Mouse (Mus musculus): Measurements from ENCODE around the gene H2-T23. TPM values are rescaled to one million over a fixed set of nuclear protein-coding genes. Genes with fewer than 3 reads are reported as not detected.

Gene H2-T23
- polyA plus RNA-seq, 1 experiment, result 13.6 TPM

DNA sequence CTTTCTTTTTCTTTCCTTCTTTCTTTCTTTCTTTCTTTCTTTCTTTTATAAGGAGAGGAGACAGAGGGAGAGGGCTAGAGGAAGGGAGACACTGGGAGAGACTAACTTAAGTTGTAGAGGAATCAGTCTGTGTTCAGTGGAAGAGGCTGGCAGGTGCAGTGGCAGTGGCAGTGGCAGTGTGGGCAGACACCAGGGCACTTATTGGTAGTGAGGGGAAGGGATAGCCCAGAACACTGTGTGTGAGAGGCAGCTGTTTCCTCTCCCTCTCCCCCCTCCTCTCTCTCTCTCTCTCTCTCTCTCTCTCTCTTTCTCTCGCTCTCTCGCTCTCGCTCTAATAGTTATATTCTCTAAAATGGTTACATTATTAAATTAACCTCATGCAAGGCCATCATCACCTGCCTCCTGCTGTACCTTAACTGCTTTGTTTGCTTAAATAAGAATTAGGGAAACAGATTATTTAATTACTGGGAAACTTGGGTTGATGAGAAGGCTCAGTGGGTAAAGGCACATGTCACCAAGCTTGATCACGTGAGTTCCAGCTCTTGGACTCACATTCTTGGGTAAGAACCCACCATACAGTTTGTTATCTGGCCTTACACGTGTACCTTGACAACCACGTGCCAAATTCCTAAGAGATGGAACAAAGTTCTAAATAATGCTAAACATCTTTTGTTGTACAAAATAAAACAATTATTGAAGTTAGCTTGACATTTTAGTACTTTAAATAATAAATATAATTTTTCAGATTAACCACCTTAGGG, 33.9 kb downstream of the H2-T23 start:
- Histone ChIP-seq H3K4me3 (no peak overlapping the region), H3K27me3 (ENCODE audit: control insufficient read depth, insufficient read depth, insufficient read length) (no peaks in the 10 kb centered on the region), H3K79me2 (ENCODE audit: control insufficient read depth, insufficient read depth) (peaks cover 67% of the 10 kb centered on the region), H3K36me3 (ENCODE audit: control insufficient read depth, insufficient read depth) (no peaks in the 10 kb centered on the region), H3K4me2 (ENCODE audit: low read depth) (peak overlapping the region; percentile 35), H3ac (ENCODE audit: control insufficient read depth, insufficient read length) (no peak overlapping the region)
- TF ChIP-seq MAX (IDR thresholded peaks at IDR 0.05; ENCODE audit: low read depth) (no peak), USF1 (IDR thresholded peaks at IDR 0.05; ENCODE audit: low read depth) (peak; percentile 5), MYOD1 (IDR thresholded peaks at IDR 0.05; ENCODE audit: control insufficient read depth in 1 of 3, insufficient read length in 2 of 3, low read depth in 2 of 3) (peak in 2 of 3 experiments; percentile 26 to 83), MYOG (IDR thresholded peaks at IDR 0.05; ENCODE audit: control insufficient read depth in 1 of 3, insufficient read depth in 1 of 3, insufficient read length in 2 of 3, low read depth in 2 of 3) (peak; percentile 2 to 65 (median 7))

DNA sequence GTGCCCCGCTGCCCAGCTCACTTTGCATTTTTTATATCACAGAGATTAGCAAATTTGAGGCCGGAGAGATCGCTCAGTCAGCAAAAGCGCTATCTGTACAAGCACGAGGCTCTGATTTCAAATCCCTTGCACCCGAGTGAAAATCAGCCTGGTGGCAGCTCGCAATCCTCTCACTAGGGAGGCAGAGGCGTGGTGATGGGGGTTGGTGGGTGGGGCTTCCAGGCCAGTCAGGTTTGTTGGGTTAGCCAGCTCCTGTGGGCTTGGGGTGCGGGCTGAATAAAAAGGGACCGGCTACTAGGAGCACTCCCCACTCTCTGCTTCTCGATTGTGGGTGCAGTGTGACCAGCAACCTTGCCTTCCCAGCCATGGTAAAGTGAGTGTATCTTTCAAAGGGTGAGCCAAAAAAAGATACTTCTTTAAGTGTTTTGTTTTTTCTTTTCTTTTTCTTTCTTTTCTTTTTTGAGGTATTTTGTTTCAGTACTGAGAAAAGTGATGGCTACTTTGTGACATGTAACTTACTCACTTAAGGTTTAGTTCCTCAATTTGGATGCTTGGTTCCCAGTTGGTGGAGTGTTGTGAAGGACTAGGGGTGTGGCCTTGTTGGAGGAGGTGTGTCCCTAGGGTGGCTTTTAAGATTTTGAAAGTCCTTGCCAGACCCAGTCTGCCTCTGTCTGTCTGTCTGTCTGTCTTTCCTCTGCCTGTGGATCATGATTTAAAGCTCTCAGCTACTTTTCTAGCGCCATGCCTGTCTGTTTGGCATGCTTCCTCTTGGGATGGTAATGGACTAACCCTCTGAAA, 34.7 kb downstream of the H2-T23 start:
- Histone ChIP-seq H3K27me3 (ENCODE audit: control insufficient read depth, insufficient read depth, insufficient read length) (no peaks in the 10 kb centered on the region), H3K4me3 (no peak overlapping the region), H3K79me2 (ENCODE audit: control insufficient read depth, insufficient read depth) (peaks cover 59% of the 10 kb centered on the region), H3ac (ENCODE audit: control insufficient read depth, insufficient read length) (no peak overlapping the region), H3K36me3 (ENCODE audit: control insufficient read depth, insufficient read depth) (no peaks in the 10 kb centered on the region), H3K4me2 (ENCODE audit: low read depth) (peak overlapping the region; percentile 35)
- TF ChIP-seq TCF3 (IDR thresholded peaks at IDR 0.05; ENCODE audit: insufficient read length, low read depth), result no peak
- no peak for TF ChIP-seq REST (IDR thresholded peaks at IDR 0.05; ENCODE audit: insufficient read depth, insufficient read length)
- no peak for TF ChIP-seq SRF (IDR thresholded peaks at IDR 0.05; ENCODE audit: control insufficient read depth, insufficient read length, low read depth)
- no peak for TF ChIP-seq USF1 (IDR thresholded peaks at IDR 0.05; ENCODE audit: low read depth)
- no peak for TF ChIP-seq MAX (IDR thresholded peaks at IDR 0.05; ENCODE audit: low read depth)
- TF ChIP-seq E2F4 (IDR thresholded peaks at IDR 0.05; ENCODE audit: insufficient read depth), result no peak
- no peak for TF ChIP-seq TCF12 (IDR thresholded peaks at IDR 0.05; ENCODE audit: insufficient read depth, poor library complexity, severe bottlenecking)
- no peak for TF ChIP-seq CEBPB (IDR thresholded peaks at IDR 0.05; ENCODE audit: insufficient read depth, poor library complexity, severe bottlenecking)
- no peak for TF ChIP-seq MYOD1 (IDR thresholded peaks at IDR 0.05; ENCODE audit: control insufficient read depth in 1 of 3, insufficient read length in 2 of 3, low read depth in 2 of 3)
- TF ChIP-seq MYOG (IDR thresholded peaks at IDR 0.05; ENCODE audit: control insufficient read depth in 1 of 3, insufficient read depth in 1 of 3, insufficient read length in 2 of 3, low read depth in 2 of 3), result no peak
- no peak for TF ChIP-seq POLR2A (IDR thresholded peaks at IDR 0.05; ENCODE audit: insufficient read length, low read depth)
- TF ChIP-seq POLR2AphosphoS2 (IDR thresholded peaks at IDR 0.05; ENCODE audit: insufficient read length, low read depth), result no peak

DNA sequence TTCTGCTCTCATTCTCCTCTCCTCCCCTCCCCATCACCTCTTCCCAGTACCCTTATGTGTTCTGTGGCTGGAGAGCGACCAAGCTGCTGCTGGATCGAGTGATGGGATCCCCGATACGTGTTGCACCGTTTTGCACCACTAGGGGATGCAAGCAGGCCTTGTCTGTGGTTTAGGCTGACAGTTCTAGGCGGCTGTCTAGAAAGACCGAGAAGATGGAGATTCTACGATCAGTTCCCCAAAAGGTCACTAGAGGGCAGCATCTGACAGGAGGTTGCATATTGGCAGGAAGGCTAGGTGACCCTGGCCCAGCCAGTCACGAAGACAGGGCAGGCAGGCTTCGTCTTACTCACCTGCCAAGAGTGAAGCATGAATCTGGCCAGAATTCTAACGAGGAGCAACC, 35.7 kb downstream of the H2-T23 start:
- Histone ChIP-seq H3ac (ENCODE audit: control insufficient read depth, insufficient read length) (no peak overlapping the region), H3K36me3 (ENCODE audit: control insufficient read depth, insufficient read depth) (no peaks in the 10 kb centered on the region), H3K4me2 (ENCODE audit: low read depth) (peak overlapping the region; percentile 35), H3K4me3 (no peak overlapping the region), H3K27me3 (ENCODE audit: control insufficient read depth, insufficient read depth, insufficient read length) (no peaks in the 10 kb centered on the region), H3K79me2 (ENCODE audit: control insufficient read depth, insufficient read depth) (peaks cover 50% of the 10 kb centered on the region)
- TF ChIP-seq MYOD1 (IDR thresholded peaks at IDR 0.05; ENCODE audit: control insufficient read depth in 1 of 3, insufficient read length in 2 of 3, low read depth in 2 of 3), result peak in 1 of 3 experiments; percentile 17
- TF ChIP-seq CEBPB (IDR thresholded peaks at IDR 0.05; ENCODE audit: insufficient read depth, poor library complexity, severe bottlenecking), result no peak
- no peak for TF ChIP-seq USF1 (IDR thresholded peaks at IDR 0.05; ENCODE audit: low read depth)
- TF ChIP-seq SRF (IDR thresholded peaks at IDR 0.05; ENCODE audit: control insufficient read depth, insufficient read length, low read depth), result peak; percentile 27

DNA sequence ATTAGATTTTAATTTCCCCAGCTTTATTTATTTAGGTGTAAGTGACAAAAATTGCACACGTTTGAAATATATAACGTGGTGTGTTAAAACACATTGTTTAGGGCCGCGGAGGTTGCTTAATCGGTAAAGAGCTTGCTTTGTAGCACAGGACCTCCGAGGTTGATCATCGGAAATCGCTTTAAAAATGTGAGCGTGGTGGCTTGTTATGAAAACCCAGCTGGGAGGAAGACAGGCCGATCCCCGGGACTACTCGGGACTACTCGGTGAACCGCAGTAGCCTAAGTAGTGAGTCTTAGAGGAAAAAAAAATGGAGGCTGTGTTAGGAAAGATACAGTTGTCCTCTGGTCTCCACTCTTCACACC, 37.8 kb downstream of the H2-T23 start:
- TF ChIP-seq REST (IDR thresholded peaks at IDR 0.05; ENCODE audit: insufficient read depth, insufficient read length) (no peak), POLR2AphosphoS2 (IDR thresholded peaks at IDR 0.05; ENCODE audit: insufficient read length, low read depth) (no peak)
- H3ac ChIP-seq (ENCODE audit: control insufficient read depth, insufficient read length), result no peak overlapping the region

DNA sequence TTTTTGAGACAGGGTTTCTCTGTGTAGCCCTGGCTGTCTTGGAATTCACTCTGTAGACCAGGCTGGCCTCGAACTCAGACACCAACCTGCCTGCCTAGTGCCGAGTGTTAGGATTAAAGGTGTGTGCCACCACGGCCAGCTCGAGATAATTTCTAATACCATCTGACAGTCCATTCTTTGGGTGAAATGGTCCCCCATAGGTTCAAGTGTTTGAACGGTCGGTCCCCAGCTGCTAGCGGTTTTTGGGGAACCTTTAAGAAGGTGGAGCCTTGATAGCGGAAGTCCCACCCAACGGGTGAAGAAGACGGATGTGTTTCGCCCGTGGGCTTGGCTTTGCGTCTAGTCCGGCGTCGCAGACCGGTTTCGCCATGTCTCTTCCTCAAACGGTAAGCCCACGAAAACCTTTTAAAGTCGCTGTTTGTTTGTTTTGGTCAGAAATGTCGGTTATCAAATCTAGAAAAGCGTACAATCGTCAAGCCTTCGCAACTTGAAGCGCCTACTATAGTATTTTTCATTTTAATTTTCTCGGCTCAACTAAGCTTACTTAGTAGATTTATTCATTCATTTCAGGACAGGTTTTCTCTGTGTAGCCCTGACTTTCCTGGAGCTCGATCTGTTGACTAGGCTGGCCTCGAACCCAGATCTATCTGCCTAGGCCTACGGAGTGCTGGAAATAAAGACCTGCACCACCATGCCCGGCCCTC, 38.3 kb downstream of the H2-T23 start:
- Histone ChIP-seq H3K4me3 (peak overlapping the region; percentile 74), H3K27me3 (ENCODE audit: control insufficient read depth, insufficient read depth, insufficient read length) (no peaks in the 10 kb centered on the region), H3ac (ENCODE audit: control insufficient read depth, insufficient read length) (no peak overlapping the region), H3K4me2 (ENCODE audit: low read depth) (peak overlapping the region; percentile 83), H3K36me3 (ENCODE audit: control insufficient read depth, insufficient read depth) (no peaks in the 10 kb centered on the region), H3K79me2 (ENCODE audit: control insufficient read depth, insufficient read depth) (peaks cover 41% of the 10 kb centered on the region)
- TF ChIP-seq E2F4 (IDR thresholded peaks at IDR 0.05; ENCODE audit: insufficient read depth) (no peak), POLR2A (IDR thresholded peaks at IDR 0.05; ENCODE audit: insufficient read length, low read depth) (peak; percentile 82), POLR2AphosphoS2 (IDR thresholded peaks at IDR 0.05; ENCODE audit: insufficient read length, low read depth) (peak; percentile 85)

More for the DNA sequence above, 37.8 kb downstream of the H2-T23 start:
- H3K4me2 ChIP-seq (ENCODE audit: low read depth), result peak overlapping the region; percentile 77
- H3K79me2 ChIP-seq (ENCODE audit: control insufficient read depth, insufficient read depth), result peaks cover 46% of the 10 kb centered on the region
- no peaks in the 10 kb centered on the region for H3K36me3 ChIP-seq (ENCODE audit: control insufficient read depth, insufficient read depth)
- peak overlapping the region; percentile 74 for H3K4me3 ChIP-seq
- no peaks in the 10 kb centered on the region for H3K27me3 ChIP-seq (ENCODE audit: control insufficient read depth, insufficient read depth, insufficient read length)
